Mouse (Mus musculus) intestine, postnatal 0 days (tissue): ENCODE measurements at regions not wholly inside any gene's neighbourhood (a gene's known extent, or its start where the extent isn't known, plus 50 kb on each side); places are given as distances from the start of the nearest gene placed in this dataset.

Experiments
- ATAC-seq: fragments of 200-750 bp; cut with Nextera tagmentation; 2 replicates; pipeline ENCODE4 v1.8.0; 2017; ENCODE audit warnings: mild to moderate bottlenecking, moderate TSS enrichment, moderate library complexity
- H3K27ac ChIP-seq: fragments of 300-500 bp; sonication (generic); 2 replicates; pipeline ENCODE4 v1.5.1; 2014; ENCODE audit warnings: mild to moderate bottlenecking, low read depth, low read length, moderate library complexity
- H3K27me3 ChIP-seq: fragments of 300-500 bp; sonication (generic); replicated peaks from 2 replicates; pipeline ENCODE4 v1.6.1; 2014; ENCODE audit warnings: low read length, mixed read lengths; ENCODE audit not compliant: control insufficient read depth, insufficient read depth
- H3K36me3 ChIP-seq: fragments of 300-500 bp; sonication (generic); 2 replicates; pipeline ENCODE4 v1.6.1; 2014; ENCODE audit warnings: mild to moderate bottlenecking, moderate library complexity; ENCODE audit not compliant: control insufficient read depth, insufficient read depth
- H3K4me1 ChIP-seq: fragments of 300-500 bp; sonication (generic); replicated peaks from 2 replicates; pipeline ENCODE4 v1.6.1; 2014; ENCODE audit warnings: antibody characterized with exemption, low read length, mixed read lengths; ENCODE audit not compliant: control insufficient read depth, insufficient read depth
- H3K4me2 ChIP-seq: fragments of 300-500 bp; sonication (generic); replicated peaks from 2 replicates; pipeline ENCODE4 v1.6.1; 2014; ENCODE audit warnings: low read depth, mild to moderate bottlenecking, moderate library complexity
- H3K4me3 ChIP-seq: fragments of 300-500 bp; sonication (generic); 2 replicates; pipeline ENCODE4 v1.5.1; 2014; ENCODE audit warnings: low read depth, low read length
- H3K9ac ChIP-seq: fragments of 300-500 bp; sonication (generic); 2 replicates; pipeline ENCODE4 v1.6.1; 2014; ENCODE audit warnings: mild to moderate bottlenecking, low read depth, low read length
- H3K9me3 ChIP-seq: fragments of 300-500 bp; sonication (generic); 2 replicates; pipeline ENCODE4 v1.6.1; 2016; ENCODE audit warnings: mixed run types; ENCODE audit not compliant: control insufficient read depth
- CTCF ChIP-seq: sonication (generic); IDR thresholded peaks from 2 replicates; pipeline ENCODE4 v1.5.1; 2016; ENCODE audit warnings: low read depth, mild to moderate bottlenecking, control low read depth, antibody characterized with exemption, moderate library complexity
- WGBS: fragments of 180-500 bp; shearing (Covaris S2); extraction: QIAGEN DNeasy Blood & Tissue Kit; methylation state at CpG from one replicate; pipeline ENCODE4 v1.1.7; 2014; 5-methylcytosine and 5-hydroxymethylcytosine counted together

DNA sequence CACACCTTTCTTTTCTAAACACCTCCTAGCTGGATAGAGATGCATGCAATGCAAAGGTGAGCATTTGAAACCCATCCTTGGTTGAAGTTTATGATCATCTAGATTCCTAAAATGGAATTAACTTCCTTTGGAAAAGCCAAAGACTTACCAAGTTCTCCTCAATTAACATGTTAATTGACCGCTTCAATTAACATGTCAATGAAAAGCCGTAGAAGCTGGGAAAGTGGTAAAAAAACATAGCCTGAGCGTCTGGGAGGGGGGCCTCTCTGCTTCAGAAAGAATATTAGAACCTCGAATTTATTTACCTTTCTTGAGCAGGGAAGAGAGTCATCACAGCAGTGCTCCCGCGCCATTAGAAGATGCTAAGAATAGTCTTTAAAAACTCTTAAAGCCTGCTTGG lies 338.5 kb downstream of the Sox9 start:
- no peak overlapping the region for H3K4me2 ChIP-seq
- H3K9me3 ChIP-seq: no peaks in the 10 kb centered on the region
- no peak overlapping the region for H3K4me3 ChIP-seq
- no peaks in the 10 kb centered on the region for H3K36me3 ChIP-seq
- 59% methylated on average over 6 of the region's 6 CpGs for WGBS
- no peak overlapping the region for H3K9ac ChIP-seq
- no peak overlapping the region for H3K27ac ChIP-seq
- ATAC-seq: no peak
- no peak for TF ChIP-seq CTCF
- no peaks in the 10 kb centered on the region for H3K27me3 ChIP-seq
- H3K4me1 ChIP-seq: peaks cover 4% of the 10 kb centered on the region; the same call in 1 of the 2 replicates

DNA sequence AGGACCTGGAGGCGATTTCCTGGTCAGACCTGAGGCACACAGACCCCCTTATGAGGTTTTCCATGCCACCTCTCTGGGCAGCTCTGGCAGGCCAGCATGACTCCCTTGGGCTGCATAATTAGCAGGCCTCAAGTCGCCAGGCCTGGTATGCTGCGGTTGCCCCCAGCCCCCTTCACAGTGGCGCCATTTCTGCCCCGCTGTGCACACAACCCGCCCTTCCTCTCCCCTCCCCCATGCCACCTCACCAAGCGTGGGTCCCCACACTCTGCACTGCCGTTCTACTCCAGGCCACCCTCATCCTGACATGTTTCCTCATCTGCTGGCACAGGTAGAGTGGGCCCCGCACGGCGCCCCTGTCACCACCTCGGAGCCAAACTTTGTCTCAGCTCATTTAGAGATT lies 339.3 kb downstream of the Sox9 start:
- WGBS: 72% methylated on average over 12 of the region's 12 CpGs
- Histone ChIP-seq H3K27me3 (no peaks in the 10 kb centered on the region), H3K4me3 (no peak overlapping the region), H3K4me1 (peaks cover 4% of the 10 kb centered on the region; the same call in 1 of the 2 replicates), H3K27ac (no peak overlapping the region), H3K9ac (no peak overlapping the region), H3K4me2 (no peak overlapping the region), H3K36me3 (no peaks in the 10 kb centered on the region), H3K9me3 (no peaks in the 10 kb centered on the region)
- ATAC-seq: no peak
- no peak for TF ChIP-seq CTCF

DNA sequence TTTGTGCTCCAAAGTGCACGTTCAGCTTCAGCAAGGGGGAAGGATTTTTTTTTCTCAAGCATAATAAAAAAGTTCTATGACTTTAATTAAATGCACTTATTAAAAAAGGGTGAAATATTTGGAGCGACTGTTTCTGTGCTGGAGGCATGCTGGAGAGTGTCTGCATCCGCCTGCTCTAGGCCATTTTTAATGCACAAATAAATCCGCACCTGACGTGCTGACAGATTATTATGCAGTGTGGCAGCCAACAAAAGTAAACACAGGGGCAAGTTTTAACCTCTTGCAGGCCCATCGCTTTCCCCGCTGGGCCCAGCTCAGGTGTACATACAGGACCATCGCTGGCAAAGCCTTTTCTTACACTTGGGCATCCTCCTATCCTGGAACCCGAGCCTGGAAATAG lies 340.1 kb downstream of the Sox9 start:
- no peaks in the 10 kb centered on the region for H3K27me3 ChIP-seq
- TF ChIP-seq CTCF: no peak
- no peak overlapping the region for H3K27ac ChIP-seq
- H3K4me1 ChIP-seq: peaks cover 4% of the 10 kb centered on the region; the same call in 1 of the 2 replicates
- no peaks in the 10 kb centered on the region for H3K9me3 ChIP-seq
- no peak overlapping the region for H3K9ac ChIP-seq
- no peak overlapping the region for H3K4me2 ChIP-seq
- WGBS: 43% methylated on average over 9 of the region's 9 CpGs
- no peaks in the 10 kb centered on the region for H3K36me3 ChIP-seq
- H3K4me3 ChIP-seq: no peak overlapping the region
- ATAC-seq: no peak

DNA sequence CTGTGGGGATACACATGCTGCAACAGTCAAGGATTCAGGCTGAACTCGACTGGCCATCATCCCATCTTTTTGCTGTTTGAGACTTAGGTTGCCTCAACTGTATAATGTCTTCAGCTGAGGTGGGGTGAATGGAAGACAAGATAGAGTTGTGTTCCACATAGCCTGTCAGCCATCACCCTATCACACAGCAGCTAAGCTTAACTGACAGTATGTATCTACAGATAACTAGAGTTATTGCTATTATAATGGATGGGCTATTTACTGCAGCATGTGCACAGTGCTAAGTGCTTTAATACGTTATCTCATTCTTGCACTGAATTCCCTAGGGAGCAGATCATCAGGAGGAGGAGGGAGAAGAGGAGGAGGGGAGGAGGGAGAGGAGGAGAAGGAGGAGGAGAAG lies 340.9 kb downstream of the Sox9 start:
- Histone ChIP-seq H3K9me3 (no peaks in the 10 kb centered on the region), H3K4me2 (no peak overlapping the region), H3K9ac (no peak overlapping the region), H3K36me3 (no peaks in the 10 kb centered on the region), H3K27ac (no peak overlapping the region), H3K4me1 (no peaks in the 10 kb centered on the region), H3K4me3 (no peak overlapping the region), H3K27me3 (no peaks in the 10 kb centered on the region)
- 38% methylated on average over 2 of the region's 2 CpGs for WGBS
- no peak for TF ChIP-seq CTCF
- ATAC-seq: no peak

DNA sequence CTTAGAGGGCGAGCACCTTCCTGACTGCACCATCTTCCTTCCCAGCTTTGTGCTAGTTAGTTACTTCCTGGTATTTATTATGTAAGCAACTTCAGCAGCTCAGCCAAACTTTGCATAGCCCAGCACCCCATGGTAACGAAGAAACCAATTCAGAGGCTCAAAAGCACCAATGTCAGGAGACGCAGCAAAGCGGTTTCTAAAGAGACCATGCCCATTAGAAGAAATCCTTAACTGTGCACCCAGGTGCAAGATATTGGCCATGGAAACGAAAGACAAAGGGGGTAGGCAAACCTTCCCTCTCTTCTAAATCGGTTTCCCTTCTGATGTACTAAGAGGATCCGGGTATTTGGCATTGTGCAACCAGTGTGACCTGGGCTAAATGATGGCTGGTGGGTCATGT lies 343.8 kb downstream of the Sox9 start:
- no peak overlapping the region for H3K4me2 ChIP-seq
- H3K4me3 ChIP-seq: no peak overlapping the region
- ATAC-seq: no peak
- no peaks in the 10 kb centered on the region for H3K4me1 ChIP-seq
- no peak overlapping the region for H3K9ac ChIP-seq
- no peaks in the 10 kb centered on the region for H3K27me3 ChIP-seq
- H3K27ac ChIP-seq: no peak overlapping the region
- no peaks in the 10 kb centered on the region for H3K9me3 ChIP-seq
- no peak for TF ChIP-seq CTCF
- 80% methylated on average over 7 of the region's 7 CpGs for WGBS
- H3K36me3 ChIP-seq: no peaks in the 10 kb centered on the region

DNA sequence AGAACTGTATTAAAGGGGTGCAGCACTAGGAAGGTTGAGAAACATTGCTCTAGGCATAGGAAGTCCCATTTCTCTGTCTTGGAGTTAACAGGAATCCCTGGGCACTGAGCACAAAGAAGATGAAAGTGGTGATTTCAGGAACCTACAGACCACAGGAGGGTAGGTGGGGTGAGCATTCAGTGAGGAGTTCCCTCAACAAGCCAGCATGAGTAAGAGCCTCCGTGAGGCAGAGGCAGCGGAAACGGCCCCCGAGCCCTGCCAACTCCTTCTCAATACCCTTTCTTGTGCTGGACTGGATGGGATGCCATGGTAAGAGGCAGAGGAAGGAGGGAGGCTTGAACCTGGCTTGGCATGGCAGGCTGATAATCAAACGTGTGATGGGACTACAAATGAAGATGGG lies 347.2 kb downstream of the Sox9 start:
- no peaks in the 10 kb centered on the region for H3K27me3 ChIP-seq
- H3K9me3 ChIP-seq: no peaks in the 10 kb centered on the region
- H3K4me1 ChIP-seq: no peaks in the 10 kb centered on the region; the same call in 1 of the 2 replicates
- no peak for TF ChIP-seq CTCF
- no peak overlapping the region for H3K4me2 ChIP-seq
- WGBS: 89% methylated on average over 5 of the region's 5 CpGs
- no peak overlapping the region for H3K4me3 ChIP-seq
- ATAC-seq: no peak
- H3K27ac ChIP-seq: no peak overlapping the region
- H3K9ac ChIP-seq: no peak overlapping the region
- H3K36me3 ChIP-seq: no peaks in the 10 kb centered on the region

DNA sequence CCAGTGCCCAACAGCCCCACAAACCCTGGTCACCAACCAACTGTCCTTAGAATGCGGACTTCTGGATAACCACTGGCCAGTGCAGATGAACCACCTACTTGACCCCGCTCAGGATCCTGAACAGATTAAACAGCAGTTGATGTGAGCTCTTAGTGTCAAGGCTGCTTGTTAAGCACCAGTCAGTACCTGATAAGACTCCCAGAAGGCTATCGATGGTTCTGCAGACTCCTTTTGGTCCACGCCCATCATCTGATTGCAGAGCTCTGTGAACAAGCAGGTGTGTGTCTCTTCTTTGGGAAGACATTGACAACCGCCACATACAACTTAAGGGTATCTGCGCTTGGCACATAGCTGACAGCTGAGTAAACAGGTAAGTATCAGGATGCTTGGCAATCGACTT lies 348.0 kb downstream of the Sox9 start:
- H3K9ac ChIP-seq: no peak overlapping the region
- WGBS: 68% methylated on average over 7 of the region's 7 CpGs
- ATAC-seq: no peak
- no peaks in the 10 kb centered on the region for H3K27me3 ChIP-seq
- H3K36me3 ChIP-seq: no peaks in the 10 kb centered on the region
- no peaks in the 10 kb centered on the region for H3K9me3 ChIP-seq
- H3K4me2 ChIP-seq: no peak overlapping the region
- H3K27ac ChIP-seq: no peak overlapping the region
- no peak overlapping the region for H3K4me3 ChIP-seq
- H3K4me1 ChIP-seq: no peaks in the 10 kb centered on the region; the same call in 1 of the 2 replicates
- TF ChIP-seq CTCF: no peak
